Mouse (Mus musculus): Measurements from ENCODE around the gene Glg1. TPM values are rescaled to one million over a fixed set of nuclear protein-coding genes. Genes with fewer than 3 reads are reported as not detected.
A peak's percentile ranks its signal among the peaks of the same experiment; 100 is the strongest.

Glg1 gene
- total RNA-seq, 2 experiments from 2014 or later = 13.8 to 33.1 TPM

- no peak for ATAC-seq (replicated peaks; ENCODE audit: low FRiP score, poor library complexity, severe bottlenecking)
Observed at GRCm38 (mm10) chr8:111171661-111172060, 87.4 kb downstream of the Glg1 start.

GRCm38 (mm10) chr8:111157617-111158016 is 101.4 kb downstream of the Glg1 start:
- ATAC-seq (replicated peaks; ENCODE audit: low FRiP score, poor library complexity, severe bottlenecking) = peak; percentile 53

- ATAC-seq (replicated peaks; ENCODE audit: low FRiP score, poor library complexity, severe bottlenecking) = no peak
Observed at GRCm38 (mm10) chr8:111155721-111156436, 103.1 kb downstream of the Glg1 start.

GRCm38 (mm10) chr8:111145460-111146012 is 113.5 kb downstream of the Glg1 start:
- ATAC-seq (replicated peaks; ENCODE audit: low FRiP score, poor library complexity, severe bottlenecking) = peak; percentile 98

GRCm38 (mm10) chr8:111144901-111145459 is 114.0 kb downstream of the Glg1 start:
- ATAC-seq (replicated peaks; ENCODE audit: low FRiP score, poor library complexity, severe bottlenecking) = peak; percentile 52

GRCm38 (mm10) chr8:111142521-111142920 is 116.5 kb downstream of the Glg1 start:
- ATAC-seq (replicated peaks; ENCODE audit: low FRiP score, poor library complexity, severe bottlenecking) = no peak

GRCm38 (mm10) chr8:111130756-111131155 is 128.3 kb downstream of the Glg1 start:
- ATAC-seq (replicated peaks; ENCODE audit: low FRiP score, poor library complexity, severe bottlenecking) = no peak

GRCm38 (mm10) chr8:111119481-111119880 is 139.5 kb downstream of the Glg1 start:
- ATAC-seq (replicated peaks; ENCODE audit: low FRiP score, poor library complexity, severe bottlenecking) = no peak

- ATAC-seq (replicated peaks; ENCODE audit: low FRiP score, poor library complexity, severe bottlenecking) = no peak
Observed at GRCm38 (mm10) chr8:111114891-111115290, 144.1 kb downstream of the Glg1 start.

Other genes with a start within 250 kb of the Glg1 start
- gene Ddx19b, start 227.5 kb downstream of the Glg1 start, total RNA-seq (2015; ENCODE audit: low replicate concordance) = 0.77 and 1.3 TPM in 2 replicates
- gene Ddx19b, start 227.5 kb downstream of the Glg1 start, total RNA-seq (2017; ENCODE audit: low replicate concordance) = 2.5 and 3.2 TPM in 2 replicates
- 12.3 and 23.1 TPM in 2 replicates for gene Aars, start 226.1 kb downstream of the Glg1 start, total RNA-seq (2015; ENCODE audit: low replicate concordance)
- 35.3 and 49.5 TPM in 2 replicates for gene Aars, start 226.1 kb downstream of the Glg1 start, total RNA-seq (2017; ENCODE audit: low replicate concordance)
- gene Exosc6, start 202.9 kb downstream of the Glg1 start, total RNA-seq (2015; ENCODE audit: low replicate concordance) = 6.5 and 7.3 TPM in 2 replicates
- not detected in 2 replicates for gene Exosc6, start 202.9 kb downstream of the Glg1 start, total RNA-seq (2017; ENCODE audit: low replicate concordance)
- gene Clec18a, start 166.8 kb downstream of the Glg1 start, total RNA-seq (2015; ENCODE audit: low replicate concordance) = not detected in 2 replicates
- gene Clec18a, start 166.8 kb downstream of the Glg1 start, total RNA-seq (2017; ENCODE audit: low replicate concordance) = not detected in 2 replicates
- gene Pdpr, start 164.6 kb downstream of the Glg1 start, total RNA-seq (2015; ENCODE audit: low replicate concordance) = 1.5 and 5.0 TPM in 2 replicates
- gene Pdpr, start 164.6 kb downstream of the Glg1 start, total RNA-seq (2017; ENCODE audit: low replicate concordance) = 3.6 and 4.8 TPM in 2 replicates
- 25.9 and 29.0 TPM in 2 replicates for gene Rfwd3, start 41.0 kb upstream of the Glg1 start, total RNA-seq (2015; ENCODE audit: low replicate concordance)
- 44.0 and 45.0 TPM in 2 replicates for gene Rfwd3, start 41.0 kb upstream of the Glg1 start, total RNA-seq (2017; ENCODE audit: low replicate concordance)
- gene Mlkl, start 79.0 kb upstream of the Glg1 start, total RNA-seq (2015; ENCODE audit: low replicate concordance) = 9.4 and 29.2 TPM in 2 replicates
- gene Mlkl, start 79.0 kb upstream of the Glg1 start, total RNA-seq (2017; ENCODE audit: low replicate concordance) = 11.8 and 12.0 TPM in 2 replicates
- gene Fa2h, start 134.6 kb upstream of the Glg1 start, total RNA-seq (2015; ENCODE audit: low replicate concordance) = not detected in 2 replicates
- not detected in 2 replicates for gene Fa2h, start 134.6 kb upstream of the Glg1 start, total RNA-seq (2017; ENCODE audit: low replicate concordance)